Mouse (Mus musculus): ENCODE data around the gene Wdr82. TPM values are rescaled to one million over a fixed set of nuclear protein-coding genes. Genes with fewer than 3 reads are reported as not detected.
A peak's percentile ranks its signal among the peaks of the same experiment; 100 is the strongest.

The Wdr82 gene
- polyA plus RNA-seq, 1 experiment = 49.6 TPM

GRCm38 (mm10) chr9:106147851-106148431, 22.8 kb upstream of the Wdr82 start:
- Histone ChIP-seq H3K4me3 (ENCODE audit: insufficient read depth, poor library complexity, severe bottlenecking) (no peak overlapping the region), H3K27me3 (ENCODE audit: control insufficient read depth, insufficient read depth, insufficient read length) (peaks cover 68% of the 10 kb centered on the region)

GRCm38 (mm10) chr9:106148541-106149398, 22.0 kb upstream of the Wdr82 start:
- Histone ChIP-seq H3ac (ENCODE audit: control insufficient read depth, insufficient read length, low read depth) (no peak overlapping the region), H3K36me3 (ENCODE audit: control insufficient read depth, insufficient read depth) (no peaks in the 10 kb centered on the region), H3K27me3 (ENCODE audit: control insufficient read depth, insufficient read depth, insufficient read length) (peaks cover 71% of the 10 kb centered on the region), H3K4me3 (ENCODE audit: insufficient read depth, poor library complexity, severe bottlenecking) (no peak overlapping the region), H3K79me2 (ENCODE audit: control insufficient read depth, insufficient read depth) (no peaks in the 10 kb centered on the region), H3K79me3 (ENCODE audit: low read depth) (no peaks in the 10 kb centered on the region)
- TF ChIP-seq USF1 (IDR thresholded peaks at IDR 0.05; ENCODE audit: low read depth) (no peak), CTCF (IDR thresholded peaks at IDR 0.05; ENCODE audit: control insufficient read depth, insufficient read depth, insufficient read length) (no peak), MYOG (IDR thresholded peaks at IDR 0.05; ENCODE audit: control insufficient read depth, extremely low read depth, insufficient read length) (no peak), MYOD1 (IDR thresholded peaks at IDR 0.05; ENCODE audit: control insufficient read depth, insufficient read length, low read depth) (no peak), FOSL1 (IDR thresholded peaks at IDR 0.05; ENCODE audit: insufficient read depth, low read length, poor library complexity, severe bottlenecking) (no peak), CEBPB (IDR thresholded peaks at IDR 0.05; ENCODE audit: low read depth) (no peak), MAX (IDR thresholded peaks at IDR 0.05) (no peak)

More at GRCm38 (mm10) chr9:106147851-106148431, 22.8 kb upstream of the Wdr82 start:
- no peaks in the 10 kb centered on the region for H3K79me2 ChIP-seq (ENCODE audit: control insufficient read depth, insufficient read depth)
- no peaks in the 10 kb centered on the region for H3K79me3 ChIP-seq (ENCODE audit: low read depth)
- TF ChIP-seq MAX (IDR thresholded peaks at IDR 0.05) (no peak), USF1 (IDR thresholded peaks at IDR 0.05; ENCODE audit: low read depth) (no peak), CTCF (IDR thresholded peaks at IDR 0.05; ENCODE audit: control insufficient read depth, insufficient read depth, insufficient read length) (no peak), MYOD1 (IDR thresholded peaks at IDR 0.05; ENCODE audit: control insufficient read depth, insufficient read length, low read depth) (no peak), FOSL1 (IDR thresholded peaks at IDR 0.05; ENCODE audit: insufficient read depth, low read length, poor library complexity, severe bottlenecking) (no peak), CEBPB (IDR thresholded peaks at IDR 0.05; ENCODE audit: low read depth) (no peak), MYOG (IDR thresholded peaks at IDR 0.05; ENCODE audit: control insufficient read depth, extremely low read depth, insufficient read length) (no peak)
- H3K36me3 ChIP-seq (ENCODE audit: control insufficient read depth, insufficient read depth) = no peaks in the 10 kb centered on the region
- H3ac ChIP-seq (ENCODE audit: control insufficient read depth, insufficient read length, low read depth) = no peak overlapping the region

GRCm38 (mm10) chr9:106149399-106149754, 21.4 kb upstream of the Wdr82 start:
- TF ChIP-seq MYOG (IDR thresholded peaks at IDR 0.05; ENCODE audit: control insufficient read depth, extremely low read depth, insufficient read length) (no peak), USF1 (IDR thresholded peaks at IDR 0.05; ENCODE audit: low read depth) (no peak), FOSL1 (IDR thresholded peaks at IDR 0.05; ENCODE audit: insufficient read depth, low read length, poor library complexity, severe bottlenecking) (no peak), CTCF (IDR thresholded peaks at IDR 0.05; ENCODE audit: control insufficient read depth, insufficient read depth, insufficient read length) (no peak), MAX (IDR thresholded peaks at IDR 0.05) (no peak), CEBPB (IDR thresholded peaks at IDR 0.05; ENCODE audit: low read depth) (no peak), MYOD1 (IDR thresholded peaks at IDR 0.05; ENCODE audit: control insufficient read depth, insufficient read length, low read depth) (no peak)
- H3K79me3 ChIP-seq (ENCODE audit: low read depth) = no peaks in the 10 kb centered on the region
- no peaks in the 10 kb centered on the region for H3K79me2 ChIP-seq (ENCODE audit: control insufficient read depth, insufficient read depth)
- H3K27me3 ChIP-seq (ENCODE audit: control insufficient read depth, insufficient read depth, insufficient read length) = peaks cover 68% of the 10 kb centered on the region
- no peak overlapping the region for H3ac ChIP-seq (ENCODE audit: control insufficient read depth, insufficient read length, low read depth)
- no peaks in the 10 kb centered on the region for H3K36me3 ChIP-seq (ENCODE audit: control insufficient read depth, insufficient read depth)
- H3K4me3 ChIP-seq (ENCODE audit: insufficient read depth, poor library complexity, severe bottlenecking) = no peak overlapping the region

DNA sequence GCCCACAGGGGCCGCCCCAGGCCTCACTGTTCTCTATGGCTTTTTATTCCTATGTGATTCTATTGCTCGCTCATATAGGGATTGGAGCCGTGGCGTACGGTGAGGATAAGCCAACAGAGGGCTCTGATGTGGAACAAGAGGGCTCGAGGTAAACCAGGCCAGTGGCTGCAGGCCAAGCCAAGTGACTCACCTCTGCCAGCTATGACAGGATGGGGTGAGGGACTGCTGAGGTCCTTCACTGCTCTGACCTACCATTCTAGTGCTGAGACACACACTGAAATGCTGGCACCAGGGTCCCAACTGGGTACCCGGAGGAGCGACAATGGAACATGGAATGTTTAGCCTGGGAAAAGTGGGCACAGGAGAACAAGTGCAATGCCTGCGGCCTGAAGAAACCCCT, 16.6 kb upstream of the Wdr82 start:
- Histone ChIP-seq H3ac (ENCODE audit: control insufficient read depth, insufficient read length, low read depth) (no peak overlapping the region), H3K27me3 (ENCODE audit: control insufficient read depth, insufficient read depth, insufficient read length) (peaks cover 35% of the 10 kb centered on the region), H3K4me3 (ENCODE audit: insufficient read depth, poor library complexity, severe bottlenecking) (no peak overlapping the region), H3K36me3 (ENCODE audit: control insufficient read depth, insufficient read depth) (no peaks in the 10 kb centered on the region), H3K79me2 (ENCODE audit: control insufficient read depth, insufficient read depth) (no peaks in the 10 kb centered on the region), H3K79me3 (ENCODE audit: low read depth) (no peaks in the 10 kb centered on the region)
- TF ChIP-seq MYOD1 (IDR thresholded peaks at IDR 0.05; ENCODE audit: control insufficient read depth, insufficient read length, low read depth) (no peak), CTCF (IDR thresholded peaks at IDR 0.05; ENCODE audit: control insufficient read depth, insufficient read depth, insufficient read length) (no peak), USF1 (IDR thresholded peaks at IDR 0.05; ENCODE audit: low read depth) (no peak), CEBPB (IDR thresholded peaks at IDR 0.05; ENCODE audit: low read depth) (no peak), FOSL1 (IDR thresholded peaks at IDR 0.05; ENCODE audit: insufficient read depth, low read length, poor library complexity, severe bottlenecking) (no peak), MAX (IDR thresholded peaks at IDR 0.05) (no peak), MYOG (IDR thresholded peaks at IDR 0.05; ENCODE audit: control insufficient read depth, extremely low read depth, insufficient read length) (no peak)

DNA sequence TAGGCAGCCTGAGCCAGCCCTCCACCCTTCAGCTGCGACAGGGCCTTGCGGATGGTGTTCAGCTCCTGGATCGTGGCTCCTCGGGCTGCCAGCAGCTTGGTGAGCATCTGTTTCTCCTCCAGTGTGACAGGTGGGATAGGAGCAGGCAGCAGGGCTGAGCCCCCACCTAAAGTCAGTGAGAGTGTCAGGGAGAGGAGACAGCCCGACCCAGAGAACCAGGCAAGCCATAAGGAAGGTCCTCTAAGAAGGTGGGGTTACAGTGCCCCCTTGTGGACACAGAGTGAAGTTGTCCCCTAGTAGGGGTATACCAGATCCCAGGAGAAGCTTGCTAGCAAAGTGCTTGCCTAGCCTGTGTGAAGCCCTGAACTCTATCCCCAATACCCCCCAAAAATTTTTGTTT, 14.3 kb upstream of the Wdr82 start:
- H3K79me2 ChIP-seq (ENCODE audit: control insufficient read depth, insufficient read depth) = no peaks in the 10 kb centered on the region
- H3K36me3 ChIP-seq (ENCODE audit: control insufficient read depth, insufficient read depth) = no peaks in the 10 kb centered on the region
- peaks cover 15% of the 10 kb centered on the region for H3K27me3 ChIP-seq (ENCODE audit: control insufficient read depth, insufficient read depth, insufficient read length)
- H3ac ChIP-seq (ENCODE audit: control insufficient read depth, insufficient read length, low read depth) = no peak overlapping the region
- no peaks in the 10 kb centered on the region for H3K79me3 ChIP-seq (ENCODE audit: low read depth)
- TF ChIP-seq CTCF (IDR thresholded peaks at IDR 0.05; ENCODE audit: control insufficient read depth, insufficient read depth, insufficient read length) = peak; percentile 22
- TF ChIP-seq FOSL1 (IDR thresholded peaks at IDR 0.05; ENCODE audit: insufficient read depth, low read length, poor library complexity, severe bottlenecking) = no peak
- no peak overlapping the region for H3K4me3 ChIP-seq (ENCODE audit: insufficient read depth, poor library complexity, severe bottlenecking)
